Mouse (Mus musculus) liver, postnatal 0 days (tissue): ENCODE results near the gene Pax2. TPM values are rescaled to one million over a fixed set of nuclear protein-coding genes. Genes with fewer than 3 reads are reported as not detected.

Experiments
- ATAC-seq: fragments of 200-750 bp; cut with Nextera tagmentation; 2 replicates; pipeline ENCODE4 v1.8.0; 2017; ENCODE audit warnings: mild to moderate bottlenecking, moderate library complexity
- DNase-seq: peaks from one replicate; pipeline ENCODE4 v3.0.0-alpha.2; 2016
- H3K27ac ChIP-seq: fragments of 300-500 bp; sonication (generic); 2 replicates; pipeline ENCODE4 v1.5.1; 2014; ENCODE audit warnings: antibody characterized with exemption, moderate library complexity, mild to moderate bottlenecking, low read depth
- H3K27me3 ChIP-seq: fragments of 300-500 bp; sonication (generic); 2 replicates; pipeline ENCODE4 v1.6.1; 2014; ENCODE audit warnings: low read length, control low read depth, mixed read lengths; ENCODE audit not compliant: insufficient read depth
- H3K36me3 ChIP-seq: fragments of 300-500 bp; sonication (generic); replicated peaks from 2 replicates; pipeline ENCODE4 v1.6.1; 2014; ENCODE audit warnings: mild to moderate bottlenecking, control low read depth, low read length, moderate library complexity, mixed read lengths; ENCODE audit not compliant: insufficient read depth
- H3K4me1 ChIP-seq: fragments of 300-500 bp; sonication (generic); 2 replicates; pipeline ENCODE4 v1.6.1; 2014; ENCODE audit warnings: antibody characterized with exemption, mild to moderate bottlenecking, control low read depth; ENCODE audit not compliant: insufficient read depth
- H3K4me2 ChIP-seq: fragments of 300-500 bp; sonication (generic); 2 replicates; pipeline ENCODE4 v1.6.1; 2014; ENCODE audit warnings: low read depth, mild to moderate bottlenecking, low read length, moderate library complexity, mixed read lengths
- H3K4me3 ChIP-seq: fragments of 300-500 bp; sonication (generic); 2 replicates; pipeline ENCODE4 v1.5.1; 2014; ENCODE audit warnings: low read depth, low read length
- H3K9ac ChIP-seq: fragments of 300-500 bp; sonication (generic); replicated peaks from 2 replicates; pipeline ENCODE4 v1.6.1; 2014; ENCODE audit warnings: mild to moderate bottlenecking, moderate library complexity
- H3K9me3 ChIP-seq: fragments of 300-500 bp; sonication (generic); 2 replicates; pipeline ENCODE4 v1.6.1; 2016; ENCODE audit warnings: mild to moderate bottlenecking, control low read depth, low read length, mixed read lengths
- CTCF ChIP-seq: sonication (generic); IDR thresholded peaks from 2 replicates; pipeline ENCODE4 v1.5.1; 2016; ENCODE audit warnings: antibody characterized with exemption, low read depth
- EP300 ChIP-seq: IDR thresholded peaks from 2 replicates; pipeline ENCODE4 v1.6.1; 2016; ENCODE audit warnings: antibody characterized with exemption, low read depth, mild to moderate bottlenecking
- WGBS: fragments of 180-500 bp; shearing (Covaris S2); extraction: QIAGEN DNeasy Blood & Tissue Kit; methylation state at CpG from one replicate; pipeline ENCODE4 v1.1.7; 2014; ENCODE audit not compliant: insufficient replicate concordance; 5-methylcytosine and 5-hydroxymethylcytosine counted together
- polyA plus RNA-seq: library from polyadenylated mRNA; unstranded; fragments of >200 nt; fragmentation: Nextera tagmentation; extraction: Ambion mirVana; gene quantifications from 2 replicates; pipeline ENCODE4 v1.2.1, GENCODE M21; 2015

Pax2 gene
- polyA plus RNA-seq, result not detected in 2 replicates

- Histone ChIP-seq H3K27me3 (peaks cover 99% of the 10 kb centered on the region), H3K9me3 (no peaks in the 10 kb centered on the region), H3K27ac (no peak within 1 kb of the TSS), H3K4me2 (peak within 1 kb of the TSS; percentile 57), H3K4me3 (peak within 1 kb of the TSS; percentile 36), H3K4me1 (peaks cover 9% of the 10 kb centered on the region), H3K9ac (no peak within 1 kb of the TSS), H3K36me3 (no peaks in the 10 kb centered on the region)
- ATAC-seq (no peak), DNase-seq (no peak)
- under 1% methylated on average over 46 of the region's 52 CpGs for WGBS
- TF ChIP-seq CTCF (no peak), EP300 (no peak)
Measured at GRCm38 (mm10) chr19:44755693-44756420, at the start of gene Pax2. Gene Pax2, plus strand, starts transcription at chr19:44756045.

- H3K4me2 ChIP-seq, result no peak overlapping the region
- no peak overlapping the region for H3K9ac ChIP-seq
- H3K4me3 ChIP-seq, result no peak overlapping the region
- H3K27ac ChIP-seq, result no peak overlapping the region
- TF ChIP-seq CTCF (no peak), EP300 (no peak)
- 0 out of 2 replicates have a peak, but pooled peaks cover 5% of the 10 kb centered on the region for H3K27me3 ChIP-seq
- H3K36me3 ChIP-seq, result no peaks in the 10 kb centered on the region
- DNase-seq, result no peak
- H3K9me3 ChIP-seq, result no peaks in the 10 kb centered on the region
- ATAC-seq, result no peak
- WGBS, result 48% methylated on average over 3 of the region's 3 CpGs
- H3K4me1 ChIP-seq, result no peaks in the 10 kb centered on the region
Measured at GRCm38 (mm10) chr19:44708885-44709284, 47.0 kb upstream of the Pax2 start.

DNA sequence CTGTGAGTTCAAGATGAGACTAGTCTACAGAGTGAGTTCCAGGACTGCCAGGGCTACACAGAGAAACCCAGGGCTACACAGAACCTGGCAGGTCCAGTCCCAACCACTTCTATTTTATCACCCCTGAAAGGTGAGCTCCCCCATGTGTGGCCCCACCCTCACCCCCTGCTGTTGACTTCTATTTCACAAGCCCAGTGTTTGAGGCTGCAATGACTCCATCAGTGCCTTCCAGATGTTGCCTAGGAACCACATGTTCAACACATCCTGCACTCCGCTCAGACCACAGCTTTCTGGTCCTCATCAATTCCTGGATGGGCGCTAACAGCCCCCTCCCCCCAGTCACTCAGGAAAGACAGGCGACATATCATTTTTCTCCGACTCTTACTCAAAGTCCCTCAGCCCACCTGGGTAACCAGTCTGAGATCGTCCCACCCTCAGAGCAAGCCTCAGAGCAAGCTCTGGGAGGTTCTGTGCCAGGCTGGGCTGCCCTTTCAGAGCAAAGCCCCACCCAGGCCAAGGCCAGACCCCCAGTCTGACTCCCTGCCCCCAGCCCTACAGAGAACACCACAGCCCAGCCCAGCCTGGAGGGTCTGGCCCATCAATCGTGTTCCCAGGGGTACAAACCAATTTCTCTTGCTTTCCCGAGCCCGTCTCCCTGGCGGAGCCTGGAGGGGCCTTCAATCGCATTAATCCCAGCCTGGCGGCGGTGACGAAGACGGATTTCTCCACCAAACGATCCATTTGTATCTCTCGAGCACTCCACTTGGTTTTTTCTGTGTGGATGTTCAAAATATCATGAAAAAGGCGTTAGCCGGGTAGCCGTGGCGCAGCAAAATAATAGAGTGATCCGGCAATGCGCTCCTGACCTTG, 38.9 kb upstream of the Pax2 start:
- DNase-seq, result no peak
- Histone ChIP-seq H3K4me1 (no peaks in the 10 kb centered on the region), H3K4me3 (no peak overlapping the region), H3K9me3 (no peaks in the 10 kb centered on the region), H3K36me3 (no peaks in the 10 kb centered on the region), H3K9ac (no peak overlapping the region), H3K27ac (no peak overlapping the region), H3K27me3 (peaks cover 41% of the 10 kb centered on the region), H3K4me2 (no peak overlapping the region)
- 77% methylated on average over 22 of the region's 22 CpGs for WGBS
- no peak for ATAC-seq
- no peak for TF ChIP-seq EP300
- TF ChIP-seq CTCF, result no peak

DNA sequence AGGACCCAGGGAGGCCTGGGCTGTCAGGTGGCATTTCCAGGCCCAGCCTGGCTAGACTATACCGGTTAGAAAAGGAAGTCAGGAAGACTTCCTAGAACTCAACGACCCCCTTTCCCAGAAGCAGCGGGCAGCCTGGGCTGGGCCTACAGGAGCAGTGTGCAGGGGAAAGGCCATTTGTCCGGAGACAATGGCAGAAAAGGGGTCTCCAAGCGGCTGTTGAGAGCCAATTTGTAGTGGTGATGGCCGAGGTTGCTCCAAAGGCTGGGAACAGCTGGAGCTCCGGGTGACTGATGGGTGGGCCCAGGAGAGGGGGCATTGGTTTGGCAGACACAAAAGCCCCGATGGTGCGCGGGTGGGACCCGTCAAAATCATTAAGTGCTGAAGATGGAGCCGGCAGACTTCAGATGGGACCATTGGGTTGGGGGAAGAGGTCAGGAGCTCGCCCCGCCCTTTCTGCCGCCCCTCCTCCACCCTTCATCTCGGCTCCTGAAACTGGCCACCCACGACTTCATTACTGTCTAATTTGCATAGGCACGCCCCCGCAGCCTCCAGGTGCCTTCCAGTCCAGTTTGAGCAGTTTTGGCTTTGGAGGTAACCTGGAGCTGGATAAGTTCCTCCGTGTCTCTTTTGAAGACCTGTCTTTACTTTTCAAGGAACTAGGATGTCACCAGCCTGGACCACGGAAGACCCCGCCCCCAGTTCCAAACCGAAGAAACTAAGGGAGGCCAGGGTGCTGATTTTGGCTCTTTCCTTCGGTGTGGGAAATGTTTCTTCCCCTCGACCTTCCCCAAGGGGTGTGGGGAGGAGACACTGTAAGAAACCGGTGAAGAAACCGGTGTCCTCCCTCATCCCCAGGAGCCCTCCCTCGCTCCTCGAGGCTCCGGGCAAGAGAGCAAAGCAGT, 36.3 kb upstream of the Pax2 start:
- H3K9me3 ChIP-seq, result no peaks in the 10 kb centered on the region
- peak overlapping the region; percentile 26; the same call in 1 of the 2 replicates for H3K4me2 ChIP-seq
- 5% methylated on average over 29 of the region's 30 CpGs for WGBS
- TF ChIP-seq EP300 (no peak), CTCF (no peak)
- no peak overlapping the region for H3K9ac ChIP-seq
- no peak overlapping the region for H3K27ac ChIP-seq
- no peaks in the 10 kb centered on the region for H3K36me3 ChIP-seq
- peaks cover 62% of the 10 kb centered on the region for H3K27me3 ChIP-seq
- DNase-seq (no peak), ATAC-seq (no peak)
- H3K4me1 ChIP-seq, result no peaks in the 10 kb centered on the region
- H3K4me3 ChIP-seq, result no peak overlapping the region

DNA sequence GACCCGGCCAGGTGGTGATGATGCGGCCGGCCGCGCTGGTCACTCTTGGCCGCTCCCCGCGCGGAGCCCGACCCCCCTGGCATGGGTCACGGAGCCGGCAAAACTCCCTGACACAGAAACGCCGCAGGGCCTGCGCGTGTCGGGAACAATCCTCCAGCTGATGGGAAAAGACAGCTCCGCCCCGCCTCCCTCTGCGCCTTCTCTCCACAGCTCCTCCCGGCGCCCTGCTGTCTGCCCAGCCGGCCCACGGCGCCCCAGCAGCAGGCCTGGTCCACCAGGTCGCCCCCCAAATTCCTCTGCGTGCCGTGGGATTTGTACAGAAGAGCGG, 35.7 kb upstream of the Pax2 start:
- no peak overlapping the region for H3K27ac ChIP-seq
- under 1% methylated on average over 28 of the region's 29 CpGs for WGBS
- H3K9me3 ChIP-seq, result no peaks in the 10 kb centered on the region
- DNase-seq (no peak), ATAC-seq (no peak)
- H3K36me3 ChIP-seq, result no peaks in the 10 kb centered on the region
- peak overlapping the region; percentile 26; the same call in 1 of the 2 replicates for H3K4me2 ChIP-seq
- H3K4me3 ChIP-seq, result no peak overlapping the region
- H3K27me3 ChIP-seq, result peaks cover 68% of the 10 kb centered on the region
- no peak for TF ChIP-seq EP300
- no peak for TF ChIP-seq CTCF
- H3K9ac ChIP-seq, result no peak overlapping the region
- H3K4me1 ChIP-seq, result no peaks in the 10 kb centered on the region
